Mouse (Mus musculus) MEL (cell line): ENCODE results near the gene Fbxo7. TPM values are rescaled to one million over a fixed set of nuclear protein-coding genes. Genes with fewer than 3 reads are reported as not detected.

Experiments used
- DNase-seq: peaks from one replicate; pipeline ENCODE4 v3.0.0; 2011; ENCODE audit warnings: low read depth, low spot score
- H3K27ac ChIP-seq: 2 replicates; pipeline ENCODE4 v1.5.1; 2012; ENCODE audit warnings: low read depth, mild to moderate bottlenecking, control low read depth, low read length, moderate library complexity; ENCODE audit not compliant: control insufficient read depth
- H3K27me3 ChIP-seq, 2 experiments: fragments of 150-350 bp in 1 of 2; sonication (generic) in 1 of 2; 2 replicates each; pipeline ENCODE4 v1.6.1; 2012; ENCODE audit warnings: low read length in 2 of 2, mild to moderate bottlenecking in 2 of 2, improper control_type of control experiment in 1 of 2, moderate library complexity in 1 of 2; ENCODE audit not compliant: insufficient read depth in 2 of 2, control insufficient read depth in 1 of 2
- H3K36me3 ChIP-seq, 2 experiments: 2 replicates each; pipeline ENCODE4 v1.6.1; 2012 to 2014; ENCODE audit warnings: low read length in 2 of 2, improper control_type of control experiment in 1 of 2, inconsistent platforms in 1 of 2, mild to moderate bottlenecking in 1 of 2; ENCODE audit not compliant: insufficient read depth in 2 of 2, control insufficient read depth in 1 of 2
- H3K4me1 ChIP-seq, 2 experiments: fragments of 150-350 bp in 1 of 2; sonication (generic) in 1 of 2; 2 replicates each; pipeline ENCODE4 v1.6.1; 2012; ENCODE audit warnings: low read length in 2 of 2, improper control_type of control experiment in 1 of 2, mild to moderate bottlenecking in 1 of 2; ENCODE audit not compliant: insufficient read depth in 2 of 2, control insufficient read depth in 1 of 2
- H3K4me3 ChIP-seq, 2 experiments: fragments of 150-350 bp in 1 of 2; sonication (generic) in 1 of 2; 2 replicates each; pipeline ENCODE4 v1.5.1; 2012; ENCODE audit warnings: low read depth in 2 of 2, low read length in 2 of 2, mild to moderate bottlenecking in 2 of 2, moderate library complexity in 2 of 2, control low read depth in 1 of 2, improper control_type of control experiment in 1 of 2; ENCODE audit not compliant: control insufficient read depth in 1 of 2, insufficient read depth in 1 of 2
- H3K79me2 ChIP-seq: 2 replicates; pipeline ENCODE4 v1.6.1; 2012; ENCODE audit warnings: mild to moderate bottlenecking, low read length, moderate library complexity; ENCODE audit not compliant: control insufficient read depth, poor library complexity, insufficient read depth
- H3K9ac ChIP-seq: 2 replicates; pipeline ENCODE4 v1.6.1; 2012; ENCODE audit warnings: low read depth, mild to moderate bottlenecking, control low read depth, low read length, moderate library complexity; ENCODE audit not compliant: control insufficient read depth, poor library complexity, severe bottlenecking
- H3K9me3 ChIP-seq: fragments of 150-350 bp; sonication (generic); replicated peaks from 2 replicates; pipeline ENCODE4 v1.6.1; 2012; ENCODE audit warnings: mild to moderate bottlenecking, low read length, improper control_type of control experiment, moderate library complexity; ENCODE audit not compliant: insufficient read depth
- E2F4 ChIP-seq: IDR thresholded peaks from 2 replicates; pipeline ENCODE4 v1.6.1; 2011; ENCODE audit warnings: low read depth, low read length, improper control_type of control experiment, borderline replicate concordance
- EP300 ChIP-seq, 2 experiments: IDR thresholded peaks; 2 replicates each; pipeline ENCODE4 v1.6.1; 2011; ENCODE audit warnings: improper control_type of control experiment in 2 of 2, low read length in 2 of 2, low read depth in 1 of 2, mild to moderate bottlenecking in 1 of 2
- GABPA ChIP-seq: IDR thresholded peaks from 2 replicates; pipeline ENCODE4 v1.6.1; 2012; ENCODE audit warnings: low read depth, mild to moderate bottlenecking, inconsistent platforms, low read length, improper control_type of control experiment, moderate library complexity
- GATA1 ChIP-seq: IDR thresholded peaks from 2 replicates; pipeline ENCODE4 v1.6.1; 2011; ENCODE audit warnings: low read depth, low read length, improper control_type of control experiment
- JUND ChIP-seq: IDR thresholded peaks from 2 replicates; pipeline ENCODE4 v1.6.1; 2011; ENCODE audit warnings: low read depth, mild to moderate bottlenecking, improper control_type of control experiment, low read length
- MAFK ChIP-seq: IDR thresholded peaks from 2 replicates; pipeline ENCODE4 v1.6.1; 2011; ENCODE audit warnings: low read depth, mild to moderate bottlenecking, low read length, improper control_type of control experiment, borderline replicate concordance
- MAX ChIP-seq: IDR thresholded peaks from 2 replicates; pipeline ENCODE4 v1.6.1; 2011; ENCODE audit warnings: low read length, improper control_type of control experiment
- MAZ ChIP-seq: IDR thresholded peaks from 2 replicates; pipeline ENCODE4 v1.6.1; 2012; ENCODE audit warnings: low read depth, mild to moderate bottlenecking, inconsistent platforms, low read length, improper control_type of control experiment
- MXI1 ChIP-seq: IDR thresholded peaks from 2 replicates; pipeline ENCODE4 v1.6.1; 2011; ENCODE audit warnings: mild to moderate bottlenecking, low read depth, low read length, improper control_type of control experiment
- MYC ChIP-seq: IDR thresholded peaks from 2 replicates; pipeline ENCODE4 v1.6.1; 2011; ENCODE audit warnings: low read depth, mild to moderate bottlenecking, low read length, improper control_type of control experiment, moderate library complexity
- NELFE ChIP-seq: IDR thresholded peaks from 2 replicates; pipeline ENCODE4 v1.6.1; 2011; ENCODE audit warnings: low read depth, low read length, improper control_type of control experiment
- NRF1 ChIP-seq: IDR thresholded peaks from 2 replicates; pipeline ENCODE4 v1.6.1; 2014; ENCODE audit warnings: low read depth, mild to moderate bottlenecking, inconsistent platforms, low read length, improper control_type of control experiment, moderate library complexity; ENCODE audit not compliant: poor library complexity, insufficient read depth, severe bottlenecking
- POLR2AphosphoS5 ChIP-seq: IDR thresholded peaks from 2 replicates; pipeline ENCODE4 v1.6.1; 2012; ENCODE audit warnings: low read depth, borderline replicate concordance, mild to moderate bottlenecking, inconsistent platforms, low read length, moderate library complexity, mixed read lengths
- RAD21 ChIP-seq: IDR thresholded peaks from 2 replicates; pipeline ENCODE4 v1.6.1; 2011; ENCODE audit warnings: mild to moderate bottlenecking, low read depth, low read length, improper control_type of control experiment
- SIN3A ChIP-seq: IDR thresholded peaks from 2 replicates; pipeline ENCODE4 v1.6.1; 2012; ENCODE audit warnings: low read length, improper control_type of control experiment, inconsistent platforms
- TBP ChIP-seq: IDR thresholded peaks from 2 replicates; pipeline ENCODE4 v1.8.0; 2011; ENCODE audit warnings: low read depth, low read length, improper control_type of control experiment
- TCF12 ChIP-seq: IDR thresholded peaks from 2 replicates; pipeline ENCODE4 v1.6.1; 2014; ENCODE audit warnings: low read depth, mild to moderate bottlenecking, inconsistent platforms, low read length, improper control_type of control experiment, moderate library complexity
- USF2 ChIP-seq, 2 experiments: IDR thresholded peaks; 2 replicates each; pipeline ENCODE4 v1.6.1; 2011 to 2012; ENCODE audit warnings: improper control_type of control experiment in 2 of 2, low read length in 2 of 2, borderline replicate concordance in 1 of 2, inconsistent platforms in 1 of 2, low read depth in 1 of 2, mild to moderate bottlenecking in 1 of 2; ENCODE audit not compliant: insufficient read depth in 1 of 2
- ZMIZ1 ChIP-seq: IDR thresholded peaks from 2 replicates; pipeline ENCODE4 v1.6.1; 2012; ENCODE audit warnings: low read depth, mild to moderate bottlenecking, inconsistent platforms, low read length, improper control_type of control experiment, moderate library complexity
- ZNF384 ChIP-seq: IDR thresholded peaks from 2 replicates; pipeline ENCODE4 v1.6.1; 2012; ENCODE audit warnings: low read depth, mild to moderate bottlenecking, inconsistent platforms, low read length, improper control_type of control experiment
- polyA plus RNA-seq, 2 experiments: library from polyadenylated mRNA; stranded (reverse) in 1 of 2; unstranded in 1 of 2; fragments of >175 nt in 1 of 2; fragments of >200 nt in 1 of 2; gene quantifications; 2 replicates each; pipeline versions ENCODE4 v1.2.1 to v1.2.4; 2012; ENCODE audit warnings: low replicate concordance in 2 of 2, low read depth in 1 of 2; ENCODE audit not compliant: insufficient read length in 2 of 2, insufficient read depth in 1 of 2, missing spikeins in 1 of 2
- total RNA-seq: library from RNA; depleted of rRNA; stranded (reverse); fragments of 300-350 nt; gene quantifications from 2 replicates; pipeline ENCODE4 v1.2.3, GENCODE M21; 2012

Gene Fbxo7
- total and polyA plus RNA-seq, 3 experiments, result 24.5 to 131 (median 34.8) TPM

- TF ChIP-seq NRF1, result no peak
- TF ChIP-seq, all 39 proteins: peak for 8
Measured at GRCm38 (mm10) chr10:86022474-86022816, 673 bp downstream of the Fbxo7 start (continued).

GRCm38 (mm10) chr10:86023149-86023548 lies 1.4 kb downstream of the Fbxo7 start:
- H3K27me3 ChIP-seq, result no peaks in the 10 kb centered on the region
- peak overlapping the region; percentile 41; the same call in 1 of the 2 replicates for H3K27ac ChIP-seq
- H3K36me3 ChIP-seq, result peaks cover 10 to 30% of the 10 kb centered on the region in 2 experiments
- peak overlapping the region; percentile 100 for H3K9ac ChIP-seq
- peaks cover 32% of the 10 kb centered on the region for H3K79me2 ChIP-seq
- H3K9me3 ChIP-seq, result no peaks in the 10 kb centered on the region
- peak; percentile 40 for DNase-seq
- peak; percentile 54; the same call in 1 of the 2 replicates for TF ChIP-seq MXI1
- peak; percentile 56; the same call in 1 of the 2 replicates for TF ChIP-seq GATA1
- peak; percentile 72; the same call in 1 of the 2 replicates for TF ChIP-seq TCF12
- 0 out of 2 replicates have a peak, but pooled peaks have one; percentile 38 for TF ChIP-seq MAX
- no peak for TF ChIP-seq NELFE
- no peak for TF ChIP-seq ZMIZ1
- peak; percentile 32; the same call in 1 of the 2 replicates for TF ChIP-seq SIN3A
- peak; percentile 57 to 69; a peak in 3 of 4 replicates for TF ChIP-seq EP300 (IDR thresholded peaks at IDR 0.05; ENCODE audit: low read depth in 1 of 2, low read length in 2 of 2)
- H3K4me3 ChIP-seq, result peak overlapping the region; percentile 76 to 100
- H3K4me1 ChIP-seq, result peaks cover 9 to 19% of the 10 kb centered on the region in 2 experiments

DNA sequence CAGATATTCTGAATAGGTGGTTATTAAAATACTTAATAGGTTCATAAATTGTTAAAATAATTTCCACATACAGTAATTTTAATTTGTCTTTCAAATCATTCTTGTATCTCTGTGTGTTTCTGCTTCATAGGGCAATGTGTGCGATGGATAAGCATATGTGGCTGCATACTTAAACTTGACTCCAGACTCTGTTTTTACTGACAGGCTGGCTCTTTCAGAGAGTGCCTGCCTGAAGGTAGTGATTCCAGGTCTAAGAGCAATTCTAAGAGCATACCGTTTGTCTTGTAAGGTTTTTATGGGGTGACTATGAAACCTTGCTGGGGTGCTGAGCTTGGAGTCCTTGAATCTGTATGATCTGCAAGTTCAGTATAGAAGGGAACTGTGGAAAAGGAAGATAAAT lies 4.1 kb downstream of the Fbxo7 start:
- peak overlapping the region; percentile 58 for H3K27ac ChIP-seq
- H3K9ac ChIP-seq, result no peak overlapping the region
- DNase-seq, result peak; percentile 34
- H3K4me3 ChIP-seq, result no peak overlapping the region
- H3K27me3 ChIP-seq, result no peaks in the 10 kb centered on the region
- H3K36me3 ChIP-seq, result peaks cover 18 to 30% of the 10 kb centered on the region in 2 experiments
- H3K79me2 ChIP-seq, result peaks cover 34% of the 10 kb centered on the region
- peaks cover 9 to 19% of the 10 kb centered on the region in 2 experiments for H3K4me1 ChIP-seq
- H3K9me3 ChIP-seq, result no peaks in the 10 kb centered on the region
- TF ChIP-seq E2F4, result no peak
- no peak for TF ChIP-seq JUND
- TF ChIP-seq TBP, result no peak
- TF ChIP-seq GABPA, result no peak
- no peak for TF ChIP-seq MAZ
- TF ChIP-seq USF2 (IDR thresholded peaks at IDR 0.05; ENCODE audit: borderline replicate concordance in 1 of 2, insufficient read depth in 1 of 2, low read depth in 1 of 2, low read length in 2 of 2), result no peak
- TF ChIP-seq ZNF384, result no peak
- TF ChIP-seq MYC, result no peak
- no peak for TF ChIP-seq MAX
- TF ChIP-seq RAD21, result no peak
- no peak for TF ChIP-seq POLR2AphosphoS5
- TF ChIP-seq MAFK, result no peak
- no peak for TF ChIP-seq GATA1
